Mouse (Mus musculus): ENCODE results near the gene Mum1. TPM values are rescaled to one million over a fixed set of nuclear protein-coding genes. Genes with fewer than 3 reads are reported as not detected.

Gene Mum1
- total RNA-seq, 2 experiments from 2014 or later: 15.2 to 19.4 TPM

DNA sequence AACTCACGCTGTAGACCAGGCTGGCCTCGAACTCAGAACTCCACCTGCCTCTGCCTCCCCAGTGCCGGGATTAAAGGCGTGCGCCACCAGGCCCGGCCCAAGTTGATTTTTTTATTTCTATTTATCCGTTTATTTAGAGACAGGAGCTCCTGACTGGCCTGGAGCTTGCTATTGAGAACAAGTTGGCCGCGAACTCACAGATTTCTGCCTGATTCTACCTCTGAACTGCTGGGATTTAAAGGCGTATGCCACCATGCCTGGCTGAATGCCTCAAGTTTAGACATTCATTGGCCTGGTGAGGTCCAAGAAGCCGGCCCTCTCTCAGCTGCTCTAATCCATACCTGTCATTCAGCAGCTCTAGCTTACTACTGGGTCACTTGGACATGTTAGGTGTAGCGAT, 35.9 kb downstream of the Mum1 start:
- intact Hi-C loops (cut with DNase I; ENCODE audit: low total_unique reads): no loop called here

DNA sequence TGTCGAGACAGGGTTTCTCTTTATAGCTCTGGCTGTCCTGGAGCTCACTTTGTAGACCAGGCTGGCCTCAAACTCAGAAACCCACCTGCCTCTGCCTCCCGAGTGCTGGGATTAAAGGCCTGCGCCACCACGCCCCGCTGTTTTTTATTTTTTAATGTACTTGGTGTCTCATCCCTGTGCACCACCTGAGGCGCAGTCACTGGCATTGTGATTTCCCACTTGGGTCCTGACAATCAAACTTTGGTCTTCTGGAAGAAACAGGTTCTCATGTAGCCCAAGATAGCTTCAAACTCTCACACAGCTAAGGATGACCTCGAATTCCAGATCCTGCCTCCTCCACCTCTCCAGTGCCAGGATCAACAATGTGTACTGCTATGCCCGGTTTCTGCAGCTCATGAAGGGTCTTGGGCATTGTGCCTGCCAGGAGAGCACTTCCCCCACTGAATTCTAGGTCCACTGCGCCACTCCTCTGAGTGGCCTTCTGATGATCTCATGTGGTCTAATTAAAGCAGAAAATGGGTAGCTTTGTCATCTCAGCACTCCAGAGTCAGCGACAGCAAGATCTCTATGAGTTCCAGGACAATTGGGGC, 36.6 kb downstream of the Mum1 start:
- DNase-seq: no peak
- intact Hi-C loops (cut with DNase I; ENCODE audit: low total_unique reads): no loop called here

More for the DNA sequence above, 35.9 kb downstream of the Mum1 start:
- no peak for DNase-seq

DNA sequence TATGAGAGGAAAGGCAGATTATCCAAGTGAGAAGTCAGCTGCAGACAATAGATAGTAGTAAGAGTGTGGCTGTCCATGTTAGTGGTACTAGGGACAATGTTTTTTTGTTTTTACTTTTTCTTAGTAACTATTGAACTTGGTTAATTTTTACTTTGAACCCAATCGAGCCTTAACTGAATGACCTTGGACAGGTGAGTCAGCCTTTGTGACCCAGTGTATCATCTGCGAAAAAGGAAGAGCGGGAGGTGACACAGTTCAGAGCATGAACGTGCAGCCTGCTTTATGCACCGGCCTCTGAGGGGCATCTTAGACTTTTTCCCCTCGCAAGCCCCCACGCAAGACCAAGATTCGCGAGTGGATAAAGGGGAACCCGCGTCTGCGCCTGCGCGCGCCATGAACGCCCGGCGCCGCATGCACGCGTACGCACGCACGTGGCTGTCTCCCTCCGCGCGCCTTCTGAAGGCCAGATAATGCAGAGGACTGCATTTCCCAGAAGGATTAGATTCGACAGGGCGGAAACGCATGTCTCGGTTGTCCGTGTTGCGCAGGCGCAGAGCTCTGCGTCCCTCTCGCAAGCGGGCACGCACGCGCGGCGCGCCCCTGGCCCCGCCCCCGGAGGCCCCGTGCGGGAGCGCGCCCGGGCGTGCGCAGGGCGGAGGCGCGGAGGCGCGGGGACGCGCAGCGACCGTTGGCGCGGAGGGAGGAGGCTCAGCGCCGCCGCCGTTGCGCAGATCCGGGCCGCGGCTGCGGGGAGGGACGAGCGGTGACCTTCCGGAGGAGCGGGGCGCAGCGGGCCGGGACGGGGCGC, 38.3 kb downstream of the Mum1 start:
- peak; percentile 100 for DNase-seq
- intact Hi-C loops (cut with DNase I; ENCODE audit: low total_unique reads): no loop called here

DNA sequence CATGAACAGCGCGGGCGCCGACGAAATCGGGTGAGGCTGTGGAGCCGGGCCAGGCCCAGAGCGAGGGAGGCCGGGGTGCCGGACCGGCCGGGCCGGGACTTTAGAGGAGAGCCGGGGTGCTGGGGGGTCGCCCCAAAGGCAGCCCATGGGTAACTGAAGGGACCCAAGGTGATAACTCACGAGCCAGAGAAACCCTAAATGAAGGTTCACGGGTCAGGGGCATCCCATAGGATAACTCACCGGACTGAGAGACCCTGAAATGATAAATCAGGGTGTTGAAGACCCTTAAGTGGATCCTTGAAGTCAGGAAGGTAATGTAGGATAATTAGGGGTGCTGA, 38.9 kb downstream of the Mum1 start:
- DNase-seq: no peak
- intact Hi-C loops (cut with DNase I; ENCODE audit: low total_unique reads): no loop called here

DNA sequence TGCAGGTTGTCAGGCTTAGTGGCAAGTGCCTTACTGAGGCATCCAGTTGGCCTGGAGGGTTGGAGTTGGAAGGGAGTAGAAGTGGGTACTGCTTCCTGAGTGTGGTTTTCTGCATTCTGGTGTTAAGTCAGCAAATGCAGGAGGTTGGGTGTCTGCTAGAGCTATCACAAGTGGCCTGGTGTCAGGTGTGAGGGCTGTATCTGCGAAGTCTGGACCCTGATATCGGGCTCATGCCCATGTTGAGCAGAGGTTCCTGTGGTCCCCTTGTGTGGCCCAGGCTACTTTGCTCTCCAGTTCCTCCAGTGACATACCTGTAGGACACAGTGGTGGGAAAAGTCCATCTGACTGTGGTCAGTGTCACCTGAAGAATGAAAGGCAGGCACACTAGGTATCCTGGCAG, 43.9 kb downstream of the Mum1 start:
- intact Hi-C loops (cut with DNase I; ENCODE audit: low total_unique reads): no loop called here

DNA sequence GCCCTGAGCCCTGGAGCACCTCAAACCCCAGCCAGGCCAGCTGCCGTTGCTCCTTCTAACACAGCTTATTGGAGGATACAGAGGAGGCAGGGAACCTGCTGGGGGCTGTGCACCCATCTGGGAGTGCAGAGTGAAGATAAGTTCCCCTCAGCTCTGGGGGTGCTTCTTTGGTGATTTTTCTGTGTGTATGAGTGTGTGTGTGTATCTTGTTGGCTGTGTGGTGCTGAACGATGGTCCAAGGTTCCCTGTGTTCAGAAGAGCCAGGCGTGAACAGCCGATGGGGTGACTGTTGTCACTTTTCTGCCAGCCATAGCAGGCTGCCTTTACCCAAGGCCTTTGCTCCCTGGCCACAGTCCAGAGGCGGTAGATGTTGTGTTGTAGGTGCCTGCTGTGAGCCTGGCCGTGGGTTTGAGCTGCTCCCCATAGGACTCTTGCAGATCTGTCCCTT, 44.5 kb downstream of the Mum1 start:
- intact Hi-C loops (cut with DNase I; ENCODE audit: low total_unique reads): no loop called here
- no peak for DNase-seq

More for the DNA sequence above, 43.9 kb downstream of the Mum1 start:
- no peak for DNase-seq

DNA sequence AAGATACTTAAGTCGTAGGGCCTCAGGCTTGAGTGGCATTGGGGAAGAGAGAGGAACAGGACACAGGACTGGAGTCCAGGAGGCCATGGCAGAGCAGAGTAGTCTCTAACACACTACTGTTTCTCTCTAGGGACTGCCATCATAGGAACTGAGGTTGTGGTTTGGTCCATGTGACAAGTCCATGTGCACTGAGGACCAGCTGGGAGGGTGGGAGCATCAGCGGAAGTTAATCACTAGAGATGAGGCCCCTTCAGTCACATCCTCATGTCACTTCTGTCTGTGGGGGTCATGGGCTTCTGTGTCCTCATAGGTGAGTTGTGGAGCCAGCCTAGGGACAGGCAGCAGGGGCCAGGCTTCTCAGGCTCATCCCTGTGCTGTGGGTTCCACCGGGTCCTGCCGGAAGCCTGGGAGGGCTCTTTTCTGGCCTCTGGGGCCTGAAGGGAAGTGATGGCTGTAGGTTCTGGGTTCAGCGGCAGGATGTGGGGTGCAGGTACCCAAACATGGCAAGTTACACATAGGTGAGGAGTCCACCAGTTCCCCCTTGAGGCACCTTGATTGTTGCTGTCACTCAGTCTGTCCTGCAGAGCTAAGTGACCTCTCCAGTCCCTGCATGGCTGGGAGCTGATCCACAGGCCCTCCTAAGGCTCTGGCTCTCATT, 45.1 kb downstream of the Mum1 start:
- no peak for DNase-seq
- intact Hi-C loops (cut with DNase I; ENCODE audit: low total_unique reads): no loop called here

DNA sequence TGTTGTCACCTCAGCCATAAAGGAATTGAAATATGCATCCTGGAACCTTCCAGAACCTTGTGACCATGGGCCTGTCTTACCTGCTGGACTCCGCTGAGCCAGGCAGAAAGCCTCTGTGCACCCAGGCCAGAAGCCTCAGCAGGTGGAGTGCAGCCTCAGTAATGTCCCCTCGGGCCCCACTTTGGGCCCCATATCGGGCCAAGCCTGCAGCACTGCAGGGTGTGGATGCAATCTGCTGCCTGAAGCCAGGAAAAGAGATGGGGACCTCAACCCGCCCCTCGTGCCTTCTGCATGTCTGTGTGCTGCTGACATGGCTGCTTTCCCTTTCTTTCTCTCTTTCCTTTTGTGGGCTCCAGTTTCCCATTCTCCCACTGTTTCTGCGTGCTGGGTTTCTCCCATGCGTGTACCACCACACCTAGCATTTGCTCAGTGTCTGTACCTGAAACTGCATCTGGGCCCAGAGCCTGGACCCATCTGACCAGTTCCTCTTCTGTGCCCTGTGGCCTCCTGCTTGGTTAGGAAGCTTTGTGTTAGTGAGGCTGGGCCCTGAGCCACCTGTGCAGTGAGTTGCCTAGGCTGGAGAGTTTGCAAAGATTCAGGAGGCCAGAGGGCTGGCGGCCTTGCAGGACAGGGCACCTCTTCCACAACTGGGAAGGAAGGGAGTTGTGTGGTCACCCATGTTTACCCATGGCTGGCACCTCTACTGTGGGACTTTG, 45.8 kb downstream of the Mum1 start:
- intact Hi-C loops (cut with DNase I; ENCODE audit: low total_unique reads): no loop called here

DNA sequence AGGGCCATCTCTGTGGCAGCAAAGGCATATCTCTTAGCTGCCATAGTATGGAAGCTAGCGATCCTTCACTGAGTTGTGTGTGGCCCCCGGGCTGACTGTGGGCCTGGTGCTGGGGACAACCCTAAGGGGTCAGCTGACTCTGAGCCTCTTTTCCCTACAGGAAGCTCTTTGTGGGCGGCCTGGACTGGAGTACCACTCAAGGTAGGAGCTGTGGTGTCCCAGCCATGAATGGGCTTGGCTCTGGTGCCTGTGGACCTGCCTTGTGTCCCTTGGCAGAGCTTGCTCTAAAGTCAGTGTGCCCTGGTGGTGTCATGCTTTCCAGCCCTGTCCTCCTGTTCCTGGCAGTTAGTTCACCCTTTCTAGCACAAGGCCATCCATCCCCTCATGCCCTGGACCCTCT, 47.6 kb downstream of the Mum1 start:
- intact Hi-C loops (cut with DNase I; ENCODE audit: low total_unique reads): no loop called here
- DNase-seq: no peak

More for the DNA sequence above, 45.8 kb downstream of the Mum1 start:
- DNase-seq: no peak

DNA sequence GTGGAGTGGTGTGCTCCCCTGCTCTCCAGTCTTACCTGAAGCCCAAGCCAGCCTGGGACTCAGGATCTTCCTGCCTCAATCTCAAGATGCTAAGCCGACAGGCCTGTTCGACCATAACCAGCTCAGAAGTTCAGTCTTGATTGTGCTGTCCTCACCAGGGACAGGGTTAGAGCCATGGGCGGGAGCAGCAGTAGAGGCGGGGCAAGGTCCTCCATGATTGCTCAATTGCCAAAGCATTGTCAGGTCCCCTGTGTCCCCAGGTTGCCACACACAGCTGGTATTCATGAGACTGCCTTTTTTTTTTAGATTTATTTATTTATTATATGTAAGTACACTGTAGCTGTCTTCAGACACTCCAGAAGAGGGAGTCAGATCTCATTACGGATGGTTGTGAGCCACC, 50.0 kb downstream of the Mum1 start:
- intact Hi-C loops (cut with DNase I; ENCODE audit: low total_unique reads): no loop called here
- DNase-seq: no peak

DNA sequence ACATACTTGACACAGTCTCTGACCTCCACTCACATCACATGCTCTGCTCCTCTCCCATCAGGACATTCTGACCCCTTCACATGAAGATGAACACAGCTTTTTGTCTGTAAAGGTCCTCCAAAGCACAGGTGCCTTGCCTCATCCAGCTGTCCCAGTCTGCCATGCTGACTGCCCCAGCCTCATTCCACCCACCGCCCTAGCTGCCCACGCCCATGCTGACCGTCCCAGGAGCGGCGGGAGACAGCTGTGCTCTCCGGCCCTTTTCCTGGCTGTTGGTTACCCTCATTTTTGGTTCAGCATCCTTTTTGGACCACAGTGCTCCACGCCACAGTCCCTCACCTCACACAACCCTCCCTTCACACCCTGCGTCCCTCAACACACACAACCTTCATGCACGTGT, 52.2 kb downstream of the Mum1 start:
- intact Hi-C loops (cut with DNase I; ENCODE audit: low total_unique reads): no loop called here
- no peak for DNase-seq

DNA sequence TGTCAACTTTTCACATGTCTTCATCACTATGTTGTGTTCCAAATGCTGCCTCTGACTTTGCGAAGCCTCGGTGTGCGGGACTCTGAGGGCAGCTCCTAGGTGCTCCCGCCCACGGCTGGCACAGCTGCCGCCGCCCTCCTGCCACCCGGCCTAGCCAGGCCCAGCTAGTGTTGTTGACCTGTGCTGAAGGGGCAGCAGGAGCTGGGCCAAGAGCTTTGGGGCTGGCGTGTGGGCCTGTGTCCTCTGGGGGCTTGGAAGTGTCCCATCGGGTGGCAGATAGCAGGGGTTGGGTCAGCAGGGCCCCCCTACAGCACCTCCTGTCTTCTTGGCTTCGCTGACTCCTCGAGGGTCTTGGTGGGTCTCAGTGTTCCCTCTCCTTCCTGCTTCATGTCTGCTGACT, 53.0 kb downstream of the Mum1 start:
- intact Hi-C loops (cut with DNase I; ENCODE audit: low total_unique reads): no loop called here
- DNase-seq: no peak

DNA sequence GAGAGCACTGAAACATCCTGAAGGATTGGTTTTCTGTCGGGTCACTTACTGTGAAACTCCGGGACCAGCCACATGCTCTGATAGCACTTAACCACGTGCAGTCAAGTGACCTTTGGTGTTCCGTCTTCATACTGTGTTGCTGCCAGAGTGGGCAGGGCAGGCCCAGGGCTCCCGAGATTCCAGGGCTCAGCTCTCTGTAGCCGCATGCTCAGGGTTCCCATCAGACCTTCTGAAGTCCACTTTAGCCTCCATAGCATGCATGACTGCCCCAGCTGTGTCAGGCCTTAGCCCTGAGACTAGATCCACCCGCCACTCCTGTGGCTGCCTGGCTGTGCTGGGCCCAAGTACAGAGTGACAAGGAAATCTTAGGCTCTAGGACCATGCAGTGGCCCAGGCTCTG, 55.1 kb downstream of the Mum1 start:
- no peak for DNase-seq
- intact Hi-C loops (cut with DNase I; ENCODE audit: low total_unique reads): no loop called here

DNA sequence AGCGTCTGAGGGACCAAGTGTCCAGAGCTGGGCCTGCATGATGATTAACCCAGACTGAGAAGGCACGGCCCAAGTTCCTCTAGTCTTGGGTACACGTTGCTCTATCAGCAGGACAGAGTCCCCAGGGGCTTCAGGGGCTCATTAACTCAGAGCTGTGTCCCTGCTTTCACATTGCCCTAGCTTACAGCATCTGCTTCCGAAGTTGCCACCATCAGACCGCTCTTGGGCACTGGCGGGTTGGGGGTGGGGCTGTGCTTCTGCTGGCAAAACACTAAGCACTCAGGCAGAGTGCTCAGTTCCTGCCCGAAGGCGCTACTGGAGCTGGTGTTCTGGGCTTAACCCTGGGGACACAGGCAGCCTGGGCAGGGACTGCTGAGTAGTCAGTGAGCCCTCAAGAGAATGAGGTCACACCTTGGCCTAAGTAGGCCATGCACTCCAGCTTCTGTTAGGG, 55.7 kb downstream of the Mum1 start:
- intact Hi-C loops (cut with DNase I; ENCODE audit: low total_unique reads): no loop called here
- no peak for DNase-seq

DNA sequence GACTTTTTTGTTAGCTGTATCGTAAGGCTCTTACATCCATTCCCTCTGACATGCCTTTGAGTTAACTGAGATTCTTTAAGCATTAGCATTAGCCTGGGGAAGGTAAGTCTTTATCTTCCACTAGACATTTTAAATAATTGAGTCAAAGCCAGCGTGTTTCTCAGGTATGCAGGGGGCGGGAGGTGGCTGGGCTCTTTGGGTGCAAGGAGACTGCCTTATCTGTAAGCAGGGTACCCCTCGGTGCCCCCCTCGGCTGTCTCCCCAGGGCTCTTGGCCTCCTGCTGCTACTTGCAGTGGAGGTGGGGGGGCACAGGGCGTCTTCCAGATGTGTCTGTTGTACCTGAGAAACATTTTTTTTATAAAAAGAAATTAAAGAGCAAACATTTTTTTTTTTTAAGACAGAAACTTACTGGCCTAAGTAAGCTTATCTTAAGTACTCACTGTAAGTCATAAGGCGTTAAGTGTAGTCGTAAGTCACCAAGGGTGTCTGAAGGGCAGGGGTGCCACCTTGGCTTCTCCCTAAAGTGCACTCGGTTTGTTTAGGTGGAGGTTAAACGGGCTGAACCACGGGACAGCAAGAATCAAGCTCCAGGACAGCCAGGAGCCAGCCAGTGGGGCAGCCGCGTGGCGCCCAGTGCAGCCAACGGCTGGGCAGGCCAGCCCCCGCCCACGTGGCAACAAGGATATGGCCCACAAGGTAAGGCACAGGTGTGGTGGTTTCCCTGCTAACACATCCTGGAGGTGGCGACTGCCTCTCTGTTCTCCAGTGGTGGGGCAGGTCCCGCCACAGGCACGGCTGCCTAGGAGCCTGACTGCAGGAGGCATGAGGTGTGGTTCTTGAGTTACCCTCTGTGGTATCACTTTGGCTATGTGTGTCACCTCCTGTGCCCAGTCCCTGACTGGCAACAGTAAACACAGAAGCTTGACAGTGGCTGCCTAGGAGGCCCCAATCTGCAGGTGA, 56.5 kb downstream of the Mum1 start:
- no peak for DNase-seq

DNA sequence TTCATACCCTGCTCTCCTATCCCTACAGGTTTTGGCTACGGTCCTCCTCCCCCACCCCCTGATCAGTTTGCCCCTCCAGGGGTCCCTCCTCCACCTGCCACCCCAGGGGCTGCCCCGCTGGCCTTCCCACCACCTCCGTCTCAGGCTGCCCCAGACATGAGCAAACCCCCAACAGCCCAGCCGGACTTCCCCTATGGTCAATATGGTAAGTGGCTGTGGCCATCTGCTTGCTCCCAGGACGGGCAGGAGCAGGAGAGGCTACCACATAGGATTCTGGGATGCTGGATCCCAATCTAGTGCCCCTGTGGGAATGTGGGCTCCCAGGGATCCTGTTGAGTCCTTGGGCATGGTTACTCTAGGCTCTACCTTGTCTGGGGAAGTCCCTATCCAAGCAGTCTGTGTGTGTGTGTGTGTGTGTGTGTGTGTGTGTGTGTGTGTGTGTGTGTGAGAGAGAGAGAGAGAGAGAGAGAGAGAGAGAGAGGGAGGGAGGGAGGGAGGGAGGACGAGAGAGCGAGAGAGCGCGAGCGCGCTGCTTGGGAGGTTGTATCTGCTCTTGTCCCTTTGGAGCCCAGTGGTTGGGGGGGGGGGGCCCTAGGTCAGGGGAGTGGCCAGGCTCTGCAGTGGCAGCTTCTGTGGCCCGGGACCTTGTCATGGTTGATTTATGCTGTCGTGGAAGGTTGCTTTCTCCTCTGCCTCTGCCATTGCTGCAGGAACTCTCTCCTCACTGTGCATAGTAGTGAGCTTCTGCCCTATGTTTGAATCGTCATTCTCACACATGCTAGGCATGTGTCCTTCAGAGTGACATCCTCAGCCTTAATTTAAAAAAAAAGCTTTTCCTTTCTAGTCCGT, 59.2 kb downstream of the Mum1 start:
- no peak for DNase-seq
- intact Hi-C loops (cut with DNase I; ENCODE audit: low total_unique reads): no loop called here

More for the DNA sequence above, 56.5 kb downstream of the Mum1 start:
- intact Hi-C loops (cut with DNase I; ENCODE audit: low total_unique reads): no loop called here

DNA sequence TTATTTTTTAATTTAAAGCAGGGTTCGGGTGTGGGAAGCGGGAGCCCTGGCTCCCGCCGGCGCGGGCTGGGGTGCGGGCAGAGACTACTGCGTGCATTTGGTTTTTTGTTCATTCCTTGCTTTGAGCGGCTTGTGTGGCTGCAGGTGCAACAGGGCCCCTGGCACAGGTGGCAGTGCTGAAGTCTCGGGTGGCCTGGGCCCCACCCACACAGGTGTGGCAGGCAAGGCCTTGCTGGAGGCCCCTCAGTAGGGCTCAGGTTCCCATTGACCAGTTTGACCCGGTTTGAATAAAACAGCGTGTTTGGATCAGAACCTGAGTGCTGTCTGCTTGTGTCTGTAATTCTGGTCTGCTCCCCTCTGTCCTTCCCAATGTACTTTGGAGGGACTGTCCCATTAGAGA, 61.9 kb downstream of the Mum1 start:
- no peak for DNase-seq
- intact Hi-C loops (cut with DNase I; ENCODE audit: low total_unique reads): no loop called here

DNA sequence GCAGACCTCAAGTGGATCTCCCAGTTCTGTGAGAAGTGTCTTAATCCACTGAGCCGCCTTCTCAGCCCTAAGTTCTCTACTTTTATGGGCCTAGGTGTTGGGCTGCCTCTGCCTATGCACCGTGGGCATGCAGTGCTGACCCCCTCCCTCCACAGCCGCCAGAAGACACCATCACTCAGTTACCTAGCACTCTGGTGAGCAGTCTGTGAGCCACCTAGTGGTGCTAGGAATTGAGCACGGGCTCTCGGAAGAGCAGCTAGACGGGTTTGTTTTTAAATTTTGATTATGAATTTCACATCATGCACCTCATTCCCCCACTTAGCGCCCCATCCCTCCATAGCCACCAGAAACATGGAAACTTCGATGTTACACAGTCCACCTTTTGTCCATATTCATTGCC, 62.4 kb downstream of the Mum1 start:
- intact Hi-C loops (cut with DNase I; ENCODE audit: low total_unique reads): no loop called here
- DNase-seq: no peak
